Mouse (Mus musculus): ENCODE data around the gene Fastk. TPM values are rescaled to one million over a fixed set of nuclear protein-coding genes. Genes with fewer than 3 reads are reported as not detected.

The Fastk gene
- polyA plus RNA-seq (2012; fragmentation: generic; extraction: Trizol): 10 to 100 TPM; 71.2 to 86.2 TPM

DNA sequence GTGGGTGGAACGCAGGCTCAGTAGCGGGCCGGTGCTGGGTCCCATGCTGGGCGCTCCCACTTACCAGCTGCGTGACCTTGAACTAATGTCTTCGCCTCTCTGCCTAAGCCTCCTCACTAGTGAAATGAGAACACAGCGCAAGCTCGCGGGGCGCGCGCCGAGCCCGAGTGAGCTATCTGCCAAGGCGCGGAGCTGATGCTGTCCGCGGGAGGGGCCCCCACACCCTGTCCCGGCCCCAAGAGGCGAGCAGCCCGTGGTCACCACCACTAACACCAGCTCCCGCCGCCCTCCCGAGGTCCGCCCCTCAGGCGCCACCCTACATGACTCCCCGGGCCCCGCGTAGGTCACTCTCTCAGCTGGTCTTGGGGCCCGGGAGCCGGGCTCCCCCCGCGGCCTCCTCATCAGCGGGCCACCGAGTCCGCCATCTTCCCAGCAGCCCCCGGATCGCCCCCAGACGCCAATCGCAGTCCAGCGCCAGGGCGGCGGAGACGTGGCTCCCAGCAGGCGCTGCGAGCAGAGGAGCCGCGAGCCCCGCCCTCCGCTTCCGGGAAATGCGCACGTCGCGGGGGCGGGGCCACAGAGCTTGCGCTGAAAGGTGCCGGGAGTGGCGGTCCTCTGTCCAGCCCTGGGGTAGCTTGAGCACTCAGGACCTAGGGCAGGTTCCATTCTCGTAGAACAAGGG is at the start of gene Fastk:
Gene Fastk (minus strand): TSS at position 542 of the 682 bp plus-strand sequence.

DNA sequence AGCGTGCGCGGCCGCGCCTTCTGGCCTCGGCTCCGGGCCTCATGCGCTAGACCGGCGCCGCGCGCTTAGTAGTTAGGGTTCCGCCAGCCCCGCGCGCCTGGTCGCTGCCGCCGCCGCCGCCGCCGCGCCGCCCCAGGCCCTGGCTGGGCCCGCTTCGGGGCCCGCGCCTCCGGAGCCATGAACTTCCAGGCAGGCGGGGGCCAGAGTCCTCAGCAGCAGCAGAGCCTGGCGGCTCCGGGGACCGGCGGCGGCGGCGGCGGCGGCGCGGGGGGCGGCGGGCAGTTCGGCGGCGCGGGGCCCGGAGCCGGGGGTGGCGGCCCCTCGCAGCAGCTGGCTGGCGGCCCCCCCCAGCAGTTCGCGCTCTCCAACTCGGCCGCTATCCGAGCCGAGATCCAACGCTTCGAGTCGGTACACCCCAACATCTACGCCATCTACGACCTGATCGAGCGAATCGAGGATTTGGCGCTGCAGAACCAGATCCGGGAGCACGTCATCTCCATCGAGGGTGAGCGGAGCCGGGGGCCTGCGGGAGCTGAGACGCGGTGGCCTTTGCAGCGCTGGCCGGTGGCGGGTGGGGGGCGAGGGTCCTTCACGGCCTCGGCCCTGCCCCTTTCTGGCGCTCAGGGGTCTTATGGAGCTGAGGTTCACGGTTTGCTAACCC is 7.1 kb upstream of the Fastk start, which contains the start of gene Agap3:
Gene Agap3 (plus strand): TSS at position 148 of the 661 bp plus-strand sequence.

DNA sequence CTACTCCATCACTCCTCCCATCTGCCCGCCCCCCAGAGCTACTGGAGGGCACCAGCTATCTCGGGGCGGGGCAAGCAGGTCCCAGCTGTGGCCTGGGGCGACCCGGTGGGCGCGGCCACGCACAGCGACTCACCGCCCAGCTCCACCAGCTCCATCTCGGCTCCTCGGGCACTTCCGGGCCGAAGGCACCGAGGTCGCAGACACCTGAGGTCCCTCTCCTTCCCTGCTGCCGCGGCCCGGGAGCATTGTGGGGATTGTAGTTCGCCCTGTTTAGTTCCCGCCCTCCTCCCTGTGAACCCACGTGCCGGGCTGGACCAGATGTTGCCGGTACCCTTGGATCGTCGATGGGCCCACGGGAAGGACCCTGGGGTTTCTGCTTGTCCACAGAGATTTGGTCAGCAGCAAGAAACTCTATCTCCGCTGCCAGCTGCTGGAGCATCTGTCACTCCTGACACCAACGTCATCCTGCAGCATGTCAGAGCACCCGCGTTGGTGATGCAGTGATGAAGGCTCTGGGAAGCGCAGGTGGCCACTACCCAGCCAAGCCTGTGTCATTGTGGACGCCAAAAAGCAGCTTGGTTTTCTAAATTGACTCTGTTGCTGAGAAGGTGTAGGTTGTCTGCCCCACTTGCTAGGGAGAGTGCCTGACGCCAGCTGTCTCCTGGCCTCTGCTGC is 2.7 kb upstream of the Fastk start, which contains the start of gene Tmub1:
Gene Tmub1 (minus strand): TSS at position 231 of the 675 bp plus-strand sequence.

DNA sequence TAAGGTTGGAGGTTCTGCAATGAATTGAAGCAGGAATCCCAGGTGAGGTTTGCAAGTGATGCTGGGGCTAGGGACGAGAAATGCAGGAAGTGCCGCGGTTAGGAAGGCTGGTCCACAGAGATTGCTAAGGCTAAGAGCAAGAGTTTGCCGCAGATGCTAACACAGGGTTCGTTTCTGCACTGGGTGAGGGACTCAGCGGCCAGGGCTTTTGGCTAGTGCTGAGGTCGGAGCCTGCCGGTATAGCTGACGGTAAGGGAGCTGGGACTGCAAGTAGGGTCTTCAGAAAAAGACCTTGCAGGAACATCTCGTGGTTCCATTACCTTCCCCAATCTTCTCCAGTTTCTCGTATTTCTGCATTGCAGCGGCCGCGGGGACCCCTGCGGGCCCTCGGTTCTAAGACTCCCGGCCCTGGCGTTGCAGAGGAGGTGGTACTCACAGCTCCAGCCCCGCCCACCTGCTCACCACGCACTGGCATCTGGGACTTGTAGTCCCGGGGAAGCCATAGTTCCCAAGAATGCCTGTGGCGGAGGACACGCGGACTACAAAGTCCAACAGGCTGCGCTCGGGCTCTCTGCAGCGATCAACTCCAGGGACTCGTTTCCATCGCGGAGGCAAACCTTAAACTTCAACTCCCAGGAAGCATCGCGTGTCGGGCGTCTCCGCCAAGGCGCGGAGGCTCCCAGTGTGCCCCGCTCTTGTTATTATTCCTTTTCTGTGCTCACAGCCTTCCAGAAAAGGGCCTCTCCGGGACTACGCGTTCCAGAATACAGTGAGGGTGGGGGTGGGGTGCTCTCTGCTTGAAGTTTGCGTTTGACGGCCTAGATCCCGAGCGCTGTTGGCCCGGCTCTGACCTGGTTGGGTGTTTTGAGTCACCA is 21.7 kb downstream of the Fastk start, which contains the start of the genes Cdk5 and Slc4a2:
Gene Cdk5 (minus strand): TSS at position 402 of the 875 bp plus-strand sequence.
Gene Slc4a2 (plus strand): TSS at position 709 of the 875 bp plus-strand sequence.

DNA sequence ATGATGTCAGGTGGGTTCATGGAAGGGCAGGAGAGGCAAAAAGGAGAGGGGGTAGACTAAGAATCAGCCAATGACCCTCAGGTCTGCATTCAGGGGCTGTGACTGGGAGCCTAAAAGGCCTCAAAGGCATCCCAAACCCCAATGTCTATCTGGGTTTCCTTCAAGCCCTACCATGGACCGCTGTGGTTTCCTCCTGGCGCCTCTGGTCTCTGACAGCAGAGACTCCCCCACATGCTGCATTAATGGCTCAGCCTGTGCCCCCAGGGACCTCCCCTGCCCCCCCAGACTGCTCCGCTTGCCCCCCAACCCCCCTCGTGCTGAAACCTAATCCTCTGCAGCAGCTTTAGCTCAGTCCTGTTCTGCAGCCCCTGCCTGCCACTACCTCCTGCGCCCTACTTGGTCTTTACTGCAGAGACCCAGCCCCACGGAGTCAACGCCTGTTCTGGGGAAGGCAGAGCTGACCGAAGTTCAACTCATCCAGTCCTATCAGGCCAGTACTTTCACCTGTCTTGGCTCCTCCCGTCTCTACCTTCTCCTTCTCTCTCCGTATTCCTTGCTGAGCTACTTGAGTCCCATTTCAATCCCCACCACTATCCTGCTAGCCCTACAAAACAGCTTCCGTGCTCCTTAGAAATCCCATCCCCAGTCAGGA is 31.9 kb downstream of the Fastk start, which contains the start of gene Asic3:
Gene Asic3 (plus strand): TSS at position 351 of the 652 bp plus-strand sequence.

DNA sequence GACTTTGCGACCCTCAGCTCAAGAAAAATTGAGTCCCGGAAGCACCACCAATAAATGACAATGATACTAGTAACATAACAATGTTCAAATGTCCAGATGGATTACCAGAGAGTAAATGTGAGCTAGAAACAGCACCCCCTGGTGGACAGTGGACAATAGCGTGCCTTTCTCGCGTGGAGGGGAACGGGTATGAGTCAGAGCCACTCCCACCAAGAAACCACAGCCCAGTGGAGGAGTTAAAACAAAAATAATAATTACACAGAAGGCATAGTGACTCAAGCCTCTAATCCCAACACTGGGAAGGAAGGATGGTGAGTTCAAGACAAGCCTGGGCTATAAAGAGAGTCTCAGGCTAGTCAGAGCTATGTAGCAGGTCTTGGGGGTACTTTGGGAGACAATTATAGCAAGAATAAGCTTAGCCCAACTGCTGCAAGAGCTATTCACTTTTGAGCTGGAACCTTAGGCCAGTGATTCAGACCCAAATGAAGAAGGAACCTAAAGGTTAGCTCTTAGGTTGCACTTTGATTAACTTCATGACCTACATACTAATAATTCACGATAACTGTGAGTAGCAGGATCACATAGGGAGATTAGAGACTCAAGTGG is 51.6 kb downstream of the Fastk start, which contains the start of gene Abcb8:
Gene Abcb8 (plus strand): TSS at position 272 of the 606 bp plus-strand sequence.

DNA sequence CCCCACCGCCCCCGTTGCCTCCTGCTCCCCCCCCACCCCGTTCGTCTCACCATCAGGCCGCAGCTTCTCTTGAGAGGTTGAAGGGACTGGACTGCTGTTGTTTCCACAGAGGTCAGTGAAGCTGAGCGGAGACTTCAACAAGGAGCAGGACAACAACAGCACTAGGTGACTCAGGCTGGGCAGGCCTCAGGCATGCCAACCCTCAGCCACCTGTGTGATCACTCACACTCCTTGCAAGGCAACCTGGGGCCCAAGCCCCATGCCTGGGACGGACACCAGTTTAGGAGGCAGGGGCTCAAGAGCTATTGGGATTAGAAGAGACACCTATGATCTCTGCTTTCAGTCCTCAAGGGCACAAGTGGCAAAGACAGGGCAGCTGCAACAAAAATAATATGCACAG is 53.2 kb downstream of the Fastk start, which contains the start of gene Atg9b:
Gene Atg9b (minus strand): TSS at position 280 of the 400 bp plus-strand sequence.

Other genes starting within 250 kb of the Fastk start
- gene Kcnh2, start 93.7 kb downstream of the Fastk start, polyA plus RNA-seq (2012; fragmentation: generic; extraction: Trizol): 1 to 10 TPM in 1 of 2 experiments, under 1 TPM in 1; 0.64 to 1.5 TPM
- under 1 TPM; 0.12 to 0.16 TPM for gene Nos3, start 80.5 kb downstream of the Fastk start, polyA plus RNA-seq (2012; fragmentation: generic; extraction: Trizol)
- under 1 TPM; 0.05 to 0.07 TPM for gene Atg9b, start 53.1 kb downstream of the Fastk start, polyA plus RNA-seq (2012; fragmentation: generic; extraction: Trizol)
- 10 to 100 TPM; 37.0 to 55.6 TPM for gene Abcb8, start 51.6 kb downstream of the Fastk start, polyA plus RNA-seq (2012; fragmentation: generic; extraction: Trizol)
- gene Asic3, start 31.9 kb downstream of the Fastk start, polyA plus RNA-seq (2012; fragmentation: generic; extraction: Trizol): under 1 TPM; 0.05 to 0.72 TPM
- 10 to 100 TPM; 35.5 to 47.7 TPM for gene Cdk5, start 21.8 kb downstream of the Fastk start, polyA plus RNA-seq (2012; fragmentation: generic; extraction: Trizol)
- gene Slc4a2, start 21.4 kb downstream of the Fastk start, polyA plus RNA-seq (2012; fragmentation: generic; extraction: Trizol): 10 to 100 TPM; 42.0 to 81.7 TPM
- 10 to 100 TPM; 15.6 to 24.7 TPM for gene Tmub1, start 2.6 kb upstream of the Fastk start, polyA plus RNA-seq (2012; fragmentation: generic; extraction: Trizol)
- gene Agap3, start 6.9 kb upstream of the Fastk start, polyA plus RNA-seq (2012; fragmentation: generic; extraction: Trizol): 10 to 100 TPM; 87.5 to 91.0 TPM
- gene Gbx1, start 81.9 kb upstream of the Fastk start, polyA plus RNA-seq (2012; fragmentation: generic; extraction: Trizol): under 1 TPM; 0.01 to 0.08 TPM
- under 1 TPM in 1 of 2 experiments, not detected in 1; 0.12 TPM for gene Asb10, start 95.7 kb upstream of the Fastk start, polyA plus RNA-seq (2012; fragmentation: generic; extraction: Trizol)
- gene 4931409K22Rik, start 111.5 kb upstream of the Fastk start, polyA plus RNA-seq (2012; fragmentation: generic; extraction: Trizol): under 1 TPM in 1 of 2 experiments, not detected in 1; 0.02 TPM
- 10 to 100 TPM; 45.7 to 72.5 TPM for gene Abcf2, start 132.2 kb upstream of the Fastk start, polyA plus RNA-seq (2012; fragmentation: generic; extraction: Trizol)
- gene Chpf2, start 141.5 kb upstream of the Fastk start, polyA plus RNA-seq (2012; fragmentation: generic; extraction: Trizol): 10 to 100 TPM; 13.6 to 31.3 TPM
- gene Smarcd3, start 179.1 kb upstream of the Fastk start, polyA plus RNA-seq (2012; fragmentation: generic; extraction: Trizol): 100 to 1,000 TPM in 1 of 2 experiments, 10 to 100 TPM in 1; 45.0 to 101 TPM
- 10 to 100 TPM in 1 of 2 experiments, 1 to 10 TPM in 1; 6.4 to 56.8 TPM for gene Nub1, start 240.2 kb upstream of the Fastk start, polyA plus RNA-seq (2012; fragmentation: generic; extraction: Trizol)